Mouse (Mus musculus) urinary bladder, postnatal 36 days (tissue): Measurements from ENCODE around the gene D1Pas1.

Source experiments
- DNase-seq, 2 experiments: peaks; one replicate each; pipeline ENCODE4 v3.0.0; 2022; ENCODE audit warnings: low spot score in 2 of 2, mixed read lengths in 1 of 2

The D1Pas1 gene

DNA sequence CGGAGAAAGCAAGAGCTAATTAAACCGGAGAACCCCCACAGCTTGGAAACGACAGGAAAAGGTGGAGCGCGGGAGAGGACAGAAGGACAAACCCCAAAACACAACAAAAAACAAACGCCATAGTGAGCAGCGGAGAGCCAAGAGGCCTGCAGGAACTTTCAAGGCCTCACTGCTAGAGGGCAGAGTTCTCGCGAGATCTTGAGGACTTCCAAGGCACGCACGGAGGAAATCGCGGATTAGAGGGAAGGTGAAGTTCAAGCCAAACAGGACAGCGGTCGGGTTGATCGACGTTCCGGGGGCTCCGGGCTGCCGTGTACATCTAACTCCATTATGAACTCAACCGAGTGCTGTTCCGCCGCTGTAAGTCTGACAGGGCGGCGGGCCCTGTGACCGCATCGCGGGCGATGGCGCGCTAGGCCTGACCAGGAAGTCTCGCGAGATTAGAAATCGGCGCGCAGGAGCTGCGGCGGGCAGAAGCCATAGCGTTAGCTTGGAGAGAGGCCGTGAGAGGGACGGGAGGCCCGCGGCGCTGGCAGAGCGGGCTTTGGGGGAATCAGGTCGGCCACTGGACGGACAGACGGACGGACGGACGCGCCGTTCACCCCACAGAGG lies at the start of gene D1Pas1:
Gene D1Pas1, plus strand, starts transcription at position 216 of the 612 bp plus-strand sequence.
- DNase-seq: no peak

DNA sequence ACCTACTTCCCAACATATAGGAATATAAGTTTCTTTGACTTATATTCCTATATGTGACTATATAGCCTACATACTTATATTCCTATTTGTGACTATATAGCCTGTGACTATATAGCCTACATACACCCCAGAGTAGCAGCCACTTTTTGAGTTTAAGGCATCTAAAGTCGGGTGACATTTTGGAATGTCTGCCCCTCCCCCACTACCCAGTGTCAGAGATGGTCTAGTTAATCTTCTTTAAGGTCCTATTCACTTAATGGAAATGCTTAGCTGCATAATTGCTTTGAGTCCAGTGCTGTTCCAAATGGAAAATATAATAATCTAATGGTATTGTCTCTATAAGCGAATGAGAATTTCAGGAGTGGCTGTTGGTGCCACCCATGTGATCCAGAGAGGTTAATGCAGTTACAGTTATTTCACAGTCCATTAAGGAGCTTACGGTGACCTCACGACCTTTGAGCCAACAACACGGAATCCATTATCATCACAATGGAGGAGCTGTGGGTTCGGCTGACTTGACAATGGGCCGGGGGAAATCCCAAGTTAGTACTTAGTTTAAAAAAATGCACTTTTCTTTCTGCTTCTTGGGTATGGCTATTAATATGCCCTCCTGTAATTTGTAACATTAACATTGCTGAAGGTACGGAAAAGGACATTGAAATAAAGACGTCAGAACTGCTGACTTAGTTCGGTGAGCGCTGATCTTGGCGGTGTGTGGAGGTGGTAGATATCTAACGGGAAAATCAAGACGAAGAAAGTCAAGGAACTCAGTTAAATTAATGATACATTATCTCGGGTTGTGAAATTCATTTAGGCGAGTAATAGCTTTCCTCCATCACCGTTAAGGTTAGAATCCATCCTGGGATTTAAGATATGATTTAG lies 44.5 kb upstream of the D1Pas1 start:
- DNase-seq: no peak

DNA sequence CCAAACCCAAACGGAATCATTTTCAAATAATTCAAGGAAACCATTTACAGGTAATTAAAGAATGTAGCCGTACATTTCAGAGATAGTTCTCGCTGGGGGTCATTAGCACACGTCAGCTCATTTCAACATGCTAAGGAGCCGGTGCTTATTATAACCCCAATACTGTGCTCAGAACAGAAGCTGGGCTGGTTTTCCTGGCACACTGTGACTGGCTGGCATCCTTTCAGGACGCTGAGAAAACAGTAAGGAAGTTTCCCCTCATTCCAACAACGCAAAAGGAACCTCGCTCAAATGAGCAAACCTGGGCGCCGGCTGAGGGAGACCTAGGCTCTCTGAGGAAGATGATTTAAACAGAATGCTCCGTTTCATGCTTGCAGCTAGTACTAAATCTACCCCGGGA lies 43.2 kb upstream of the D1Pas1 start:
- DNase-seq: no peak

DNA sequence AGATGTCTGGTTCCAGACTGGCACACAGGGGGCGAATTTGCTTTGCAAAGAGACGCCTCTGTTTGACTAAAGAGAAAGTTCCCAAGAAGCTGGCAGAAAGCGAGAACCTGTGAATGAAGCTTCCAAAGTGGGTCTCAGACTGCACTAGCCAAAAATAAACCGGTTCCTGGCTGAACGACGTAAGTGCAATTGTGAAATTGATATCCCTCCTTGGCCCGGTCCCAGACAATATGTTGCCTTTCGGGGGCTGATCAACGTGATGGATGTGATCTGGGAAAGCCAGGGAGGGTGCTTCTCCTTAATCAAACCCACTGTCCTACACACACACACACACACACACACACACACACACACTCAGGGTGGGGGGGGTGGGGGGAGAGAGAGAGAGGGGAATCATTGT lies 41.8 kb upstream of the D1Pas1 start:
- DNase-seq: no peak

DNA sequence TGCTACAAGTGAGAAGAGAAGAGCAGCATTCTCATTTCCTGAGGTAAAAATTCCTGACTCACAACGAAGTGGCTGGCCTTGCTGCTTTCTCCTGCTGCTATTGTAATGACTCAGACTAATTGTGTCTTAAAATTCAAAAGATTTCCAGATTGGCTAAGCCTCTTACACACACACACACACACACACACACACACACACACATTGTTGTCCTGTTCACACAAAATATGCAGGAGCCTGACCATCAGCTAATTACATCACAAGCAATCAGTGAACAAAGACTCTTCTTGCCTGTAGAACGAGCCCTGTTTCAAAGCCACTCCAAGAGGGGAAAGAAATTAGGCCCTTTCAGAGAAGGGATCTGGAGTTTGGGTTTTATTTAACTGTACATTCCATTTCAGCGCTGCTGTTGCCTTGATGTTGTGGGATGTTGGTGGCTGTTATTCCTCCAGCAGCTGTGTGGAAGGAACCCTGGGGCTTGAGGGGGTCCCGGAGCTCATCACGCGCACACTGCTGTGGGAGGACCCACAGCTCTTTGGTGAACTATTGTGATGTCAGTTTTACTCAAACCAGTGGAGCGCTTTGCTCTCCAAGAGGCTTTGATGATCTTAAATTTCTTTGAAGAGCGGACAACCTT lies 40.8 kb upstream of the D1Pas1 start:
- no peak for DNase-seq

DNA sequence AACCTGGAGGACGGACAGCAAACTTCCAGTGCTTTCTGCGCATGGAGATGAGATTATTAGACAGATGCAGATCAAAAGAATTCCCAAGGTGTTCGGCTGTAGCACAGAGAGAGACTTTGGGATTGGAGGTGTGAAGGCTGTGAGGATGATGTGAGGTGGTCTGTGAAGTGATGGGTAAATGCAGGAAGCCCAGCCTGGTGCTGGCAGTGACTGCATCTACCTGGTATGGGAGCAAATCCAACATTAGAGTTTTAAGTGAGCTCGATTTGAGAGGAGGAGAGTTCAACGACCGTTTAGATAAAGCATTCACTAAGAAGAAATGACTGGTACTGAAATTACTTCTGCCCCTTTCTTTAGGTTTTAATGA lies 40.3 kb upstream of the D1Pas1 start:
- no peak for DNase-seq

DNA sequence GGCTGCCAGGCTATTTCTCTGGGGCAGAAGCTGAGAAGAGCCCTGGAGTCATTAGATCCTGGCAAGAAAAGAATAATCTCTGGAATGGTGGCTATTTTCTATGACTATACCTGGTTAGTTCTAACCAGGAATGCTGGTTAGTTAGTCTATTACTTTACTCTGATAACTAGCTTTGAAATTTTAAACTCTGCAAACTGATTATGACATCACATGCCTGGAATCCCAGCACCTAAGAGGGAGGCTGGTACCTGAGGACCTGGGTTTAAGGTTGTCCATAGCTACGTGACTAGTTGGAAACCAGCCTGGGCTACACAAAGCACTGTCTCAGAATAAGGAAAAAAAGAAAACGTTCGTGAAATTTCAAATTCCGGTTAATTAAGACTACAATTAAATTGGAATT lies 39.7 kb upstream of the D1Pas1 start:
- no peak for DNase-seq

DNA sequence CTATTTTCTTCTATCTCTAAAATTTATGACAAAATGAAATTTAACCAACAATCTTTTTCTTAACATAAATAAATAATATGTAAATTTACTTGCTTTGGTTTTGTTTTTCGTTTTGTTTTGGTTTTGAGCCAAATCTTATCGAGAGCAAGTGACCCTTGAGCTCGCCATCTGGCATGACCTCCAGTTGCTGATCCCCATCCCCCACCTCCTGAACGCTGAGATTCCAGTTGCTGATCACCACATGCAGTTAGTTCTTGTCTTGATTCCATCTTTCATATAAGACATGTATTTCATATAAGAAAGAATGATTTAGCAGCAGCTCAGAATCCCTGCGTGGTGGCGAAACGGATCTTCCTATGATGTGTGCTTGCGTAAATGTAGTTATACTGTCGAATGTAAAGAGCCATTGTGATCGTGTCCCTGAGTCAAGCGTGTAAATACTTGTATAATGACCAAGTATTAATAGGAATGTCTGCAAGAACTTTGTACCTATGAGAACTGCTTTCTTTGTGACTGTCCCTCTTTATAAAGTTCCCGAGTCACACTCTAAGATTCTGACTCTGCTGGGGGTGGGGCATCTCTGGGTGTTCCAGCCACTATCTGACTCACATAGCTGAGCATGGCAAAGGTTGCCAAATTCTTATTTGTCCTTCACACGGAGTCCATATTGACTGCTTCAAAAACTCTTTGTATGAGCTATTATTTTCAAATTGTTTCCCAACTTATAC lies 36.9 kb upstream of the D1Pas1 start:
- DNase-seq: no peak

DNA sequence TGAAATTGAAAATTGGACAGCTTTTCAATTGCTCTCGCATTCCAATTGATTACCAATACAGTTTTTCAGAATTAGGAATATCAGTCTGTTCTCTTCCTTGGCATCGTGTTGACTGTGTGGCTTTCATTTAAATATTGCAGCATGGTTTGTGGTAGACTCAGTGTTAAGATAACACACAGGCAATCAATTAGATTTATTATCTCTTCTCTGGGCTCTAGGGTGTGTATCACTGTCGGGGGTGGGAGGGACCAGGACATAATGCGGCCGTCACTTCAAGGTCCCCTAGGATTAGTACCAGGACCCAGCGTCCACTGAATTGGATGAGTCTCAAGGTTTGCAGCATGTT lies 36.4 kb upstream of the D1Pas1 start:
- no peak for DNase-seq

DNA sequence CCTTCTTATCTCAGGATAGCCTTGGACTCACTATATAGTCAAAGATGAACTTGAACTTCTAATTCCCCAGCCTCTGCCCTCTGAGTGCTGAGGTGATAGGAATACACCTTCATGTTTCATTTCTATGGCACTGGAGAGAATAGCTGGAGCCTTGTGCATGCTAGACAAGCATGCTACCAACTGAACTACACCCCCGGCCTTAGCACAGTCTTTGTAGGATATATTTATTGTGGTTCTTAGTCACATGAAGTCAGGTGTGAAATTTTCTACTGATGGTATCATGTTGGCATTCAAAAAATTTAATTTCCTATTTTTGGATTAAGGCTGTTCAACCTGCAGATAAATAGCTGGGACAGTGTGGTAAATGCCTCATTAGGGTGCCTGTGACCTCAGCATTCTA lies 33.0 kb upstream of the D1Pas1 start:
- no peak for DNase-seq

DNA sequence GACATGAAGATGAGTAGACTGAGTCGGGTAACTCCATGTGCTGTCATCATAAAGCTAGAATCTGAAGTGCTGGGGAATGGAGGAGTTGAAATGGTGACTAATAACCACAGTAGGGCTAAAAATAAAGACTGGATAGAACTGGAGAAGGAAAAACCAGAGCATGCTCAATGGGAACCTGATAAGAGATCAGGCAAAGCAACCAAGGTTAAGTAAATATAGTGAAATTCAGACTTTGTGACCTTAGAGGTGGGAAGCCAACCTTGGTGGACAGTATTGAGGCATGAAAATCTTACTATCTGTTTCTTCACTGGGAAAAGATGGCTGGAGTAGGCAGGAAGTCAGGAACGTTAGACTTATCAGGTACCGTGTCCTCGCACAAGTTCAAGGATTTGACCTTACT lies 14.8 kb upstream of the D1Pas1 start:
- no peak for DNase-seq

DNA sequence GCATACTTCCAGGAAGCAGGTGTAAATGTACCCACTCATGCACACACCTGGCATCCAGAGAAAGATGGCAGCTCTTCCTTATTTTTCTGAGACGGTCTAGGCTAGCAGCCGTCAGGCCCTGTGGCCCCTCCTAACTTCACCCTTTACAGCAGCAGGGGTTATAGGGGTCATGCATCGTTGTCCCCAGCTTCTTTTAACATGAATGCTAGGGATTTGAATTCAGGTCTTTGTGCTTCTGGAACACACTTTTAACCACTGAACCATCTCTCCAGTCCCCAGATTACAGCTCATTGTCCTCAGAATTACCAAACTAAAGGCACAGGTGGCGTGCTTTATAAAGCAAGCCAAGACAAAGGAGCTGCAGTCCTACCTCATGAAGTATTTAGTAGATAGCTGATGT lies 12.6 kb upstream of the D1Pas1 start:
- DNase-seq: no peak

DNA sequence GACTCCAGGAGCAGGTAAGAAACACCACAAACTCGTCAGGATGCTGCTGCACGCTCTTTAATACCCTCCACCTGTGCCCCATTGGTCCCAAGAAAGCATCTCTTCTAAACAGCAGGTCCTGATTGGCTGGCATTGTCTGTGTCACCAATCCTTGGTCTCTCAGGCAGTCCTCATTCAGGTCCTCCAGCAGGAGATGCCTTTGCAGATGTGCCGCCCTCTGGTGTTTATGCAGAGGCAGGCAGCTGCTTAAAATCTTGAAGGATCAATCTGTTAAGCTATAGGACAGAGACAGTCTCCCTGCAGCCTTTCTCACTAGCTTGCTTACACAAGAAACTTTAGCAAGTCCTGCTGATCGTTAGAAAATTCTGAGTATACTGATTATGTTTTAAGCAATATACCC lies 7.8 kb upstream of the D1Pas1 start:
- DNase-seq: no peak

DNA sequence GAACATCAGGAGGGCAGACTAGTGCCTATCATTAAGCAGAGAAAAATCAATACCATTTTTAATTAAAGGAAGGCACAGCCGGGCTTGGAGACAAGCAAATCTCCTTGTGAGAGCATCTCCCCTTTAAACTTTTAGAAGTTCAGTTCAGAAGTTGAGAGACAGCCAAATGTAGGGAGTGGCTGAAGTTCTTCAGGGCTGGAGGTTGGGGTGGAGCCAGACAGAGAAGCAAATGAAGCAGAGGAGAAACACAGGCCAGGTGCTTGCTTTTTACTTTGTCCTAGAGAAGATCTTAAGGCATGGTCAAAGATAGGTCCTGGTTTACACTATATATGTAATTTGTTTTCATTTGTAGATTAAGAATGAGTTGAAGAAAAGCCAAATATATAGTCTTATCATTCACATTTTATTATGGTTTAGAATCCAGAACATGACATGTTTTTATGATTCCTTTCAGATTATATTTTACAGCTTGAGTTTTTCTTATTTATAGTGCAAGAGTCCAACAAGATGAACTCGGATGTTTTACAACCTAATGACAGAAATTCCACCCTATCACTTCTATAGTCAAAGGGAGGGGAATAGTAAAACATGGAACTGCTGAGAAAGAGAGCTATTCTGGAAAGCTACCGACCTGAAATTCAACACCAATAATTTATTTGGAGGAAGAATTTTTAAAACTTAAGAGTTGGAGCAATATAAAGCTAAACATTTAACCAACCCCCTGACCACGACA lies 2.9 kb upstream of the D1Pas1 start:
- DNase-seq: no peak

DNA sequence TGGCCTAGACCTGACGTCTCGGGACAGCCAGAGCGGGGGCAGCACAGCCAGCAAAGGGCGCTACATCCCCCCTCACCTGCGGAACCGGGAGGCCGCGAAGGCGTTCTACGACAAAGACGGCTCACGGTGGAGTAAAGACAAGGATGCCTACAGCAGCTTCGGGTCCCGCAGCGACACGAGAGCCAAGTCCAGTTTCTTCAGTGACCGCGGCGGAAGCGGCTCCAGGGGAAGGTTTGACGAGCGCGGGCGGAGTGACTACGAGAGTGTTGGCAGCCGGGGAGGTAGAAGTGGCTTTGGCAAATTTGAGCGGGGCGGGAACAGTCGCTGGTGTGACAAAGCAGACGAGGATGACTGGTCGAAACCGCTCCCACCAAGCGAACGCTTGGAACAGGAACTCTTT lies 710 bp downstream of the D1Pas1 start:
- DNase-seq: no peak

DNA sequence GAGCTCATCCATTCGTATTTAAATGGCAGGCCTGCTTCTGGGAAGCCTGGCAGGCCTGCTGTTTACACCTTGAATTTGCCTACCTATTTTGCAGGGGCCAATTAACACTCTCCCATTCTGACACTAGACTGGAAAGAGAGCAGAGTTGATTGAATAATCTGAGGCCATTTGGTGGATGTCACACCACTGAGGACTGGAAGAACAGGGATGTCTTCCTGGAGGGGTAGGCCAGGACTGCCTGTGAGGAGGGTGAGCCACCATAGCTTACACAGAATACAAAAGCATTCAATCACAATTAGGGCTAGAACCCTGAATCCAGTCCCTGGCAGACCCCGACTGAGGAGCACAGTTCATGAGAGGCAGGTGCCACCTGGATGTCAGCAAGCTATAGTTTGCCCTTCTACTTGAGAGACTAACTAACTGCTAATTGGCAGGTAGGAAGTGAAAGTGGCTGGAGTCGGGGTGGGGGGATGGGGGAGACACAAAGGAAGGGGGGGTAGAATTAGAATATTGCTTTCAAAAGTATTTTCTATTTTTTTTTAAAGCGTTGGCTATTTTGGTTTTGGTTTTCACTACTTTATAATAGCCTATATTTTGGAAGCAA lies 9.8 kb downstream of the D1Pas1 start:
- no peak for DNase-seq

DNA sequence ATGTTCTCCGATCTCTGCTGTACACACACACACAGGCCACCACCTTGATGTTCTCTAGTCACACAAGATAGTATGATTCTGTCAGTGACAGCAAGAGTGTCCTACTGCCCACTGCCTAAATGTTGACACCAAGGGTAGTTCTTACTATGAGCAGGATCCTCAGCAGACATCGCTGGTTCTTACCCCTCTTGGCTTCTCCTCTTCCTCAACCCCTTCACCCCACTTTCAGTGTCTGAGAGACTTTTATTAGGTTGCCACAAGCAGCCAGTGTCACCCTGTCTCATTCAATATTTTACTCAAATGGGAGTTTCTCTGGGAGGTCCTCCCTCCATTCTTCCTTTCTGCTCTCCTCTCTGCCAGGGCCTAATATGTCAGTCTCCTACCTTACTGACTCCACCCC lies 10.6 kb downstream of the D1Pas1 start:
- no peak for DNase-seq

DNA sequence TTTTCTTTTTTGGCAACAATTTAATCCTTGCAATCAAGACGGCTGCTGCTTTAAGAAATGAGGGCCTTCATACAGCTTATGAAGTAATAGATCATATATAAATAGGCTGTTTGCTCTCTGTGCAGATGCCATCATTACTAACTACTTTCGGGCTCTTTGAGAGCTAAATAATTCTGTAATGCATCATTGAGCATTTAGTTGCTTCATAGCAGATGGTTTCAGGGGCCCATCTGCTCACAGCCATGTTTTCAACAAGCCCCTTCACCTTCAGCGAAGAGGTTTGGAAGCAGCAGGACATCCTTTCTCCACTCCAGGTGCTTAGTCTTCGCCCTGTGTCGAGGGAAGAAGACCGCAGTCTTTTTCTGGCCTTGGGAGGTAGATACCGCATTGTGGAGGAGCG lies 12.2 kb downstream of the D1Pas1 start:
- DNase-seq: no peak

DNA sequence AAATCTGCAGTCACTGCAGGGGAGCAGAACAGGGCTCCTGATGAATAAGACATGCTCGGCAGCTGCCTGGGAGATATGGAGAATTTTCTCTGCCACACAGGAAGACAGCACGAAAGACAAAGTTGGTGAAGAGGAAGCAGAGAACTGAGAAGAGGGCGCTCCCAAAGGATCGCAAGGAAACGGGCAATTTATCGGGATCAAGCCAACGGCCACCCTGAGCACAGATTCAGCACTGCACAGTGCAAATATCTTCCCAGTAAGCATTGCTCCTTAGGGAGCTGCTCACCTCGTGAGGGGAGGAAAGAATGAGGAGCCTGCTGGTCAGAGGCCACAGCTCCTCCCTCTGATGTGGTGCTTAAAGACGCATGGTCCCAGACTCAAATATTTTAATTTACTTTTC lies 13.3 kb downstream of the D1Pas1 start:
- DNase-seq: no peak

DNA sequence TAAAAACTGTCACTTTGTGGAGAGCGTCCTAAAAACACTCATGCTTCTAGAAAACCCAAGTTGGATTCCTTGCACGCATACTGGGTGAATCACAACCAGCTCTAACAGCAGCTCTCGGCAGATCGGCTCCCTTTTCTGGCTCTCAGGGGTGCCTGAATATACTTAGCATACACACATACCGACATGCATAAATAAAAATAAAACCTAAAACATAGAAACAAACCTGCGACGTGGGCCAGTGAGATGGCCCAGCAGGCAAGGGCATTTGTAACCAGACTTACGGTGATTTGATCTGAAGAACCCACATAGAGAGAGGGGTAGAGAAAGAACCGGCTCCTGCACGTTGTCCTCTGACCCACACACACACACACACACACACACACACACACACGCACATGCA lies 17.9 kb downstream of the D1Pas1 start:
- DNase-seq: no peak

DNA sequence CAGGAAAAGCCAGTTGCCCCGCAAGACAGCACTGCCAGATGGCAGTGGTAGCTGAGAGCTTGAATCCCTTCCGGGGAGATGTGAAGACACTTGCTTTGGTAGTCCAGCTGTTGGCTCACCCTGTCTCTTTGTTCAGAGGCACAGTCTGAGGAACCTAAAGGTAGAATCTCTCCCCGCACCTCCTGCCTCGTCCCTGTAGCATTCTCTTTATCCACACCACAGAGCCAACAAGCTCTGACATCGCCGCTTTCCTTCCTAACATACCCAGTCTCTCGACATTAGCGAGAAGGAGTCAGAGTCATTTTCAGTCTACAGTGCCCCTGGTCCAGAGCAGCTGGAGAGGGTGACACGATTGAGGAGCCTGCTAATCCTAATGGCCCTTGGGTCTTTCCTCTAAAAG lies 18.9 kb downstream of the D1Pas1 start:
- no peak for DNase-seq
